Mouse (Mus musculus) thymus, adult 2 months (tissue): ENCODE results near the gene Dlst.

Source experiments
- CTCF ChIP-seq: fragments of 200-500 bp; IDR thresholded peaks from 2 replicates; pipeline ENCODE4 v1.5.1; 2012; ENCODE audit warnings: mild to moderate bottlenecking, control low read depth, low read length, moderate library complexity, borderline replicate concordance; ENCODE audit not compliant: control insufficient read depth, poor library complexity, insufficient read depth; ENCODE audit errors: extremely low read depth
- POLR2A ChIP-seq: fragments of 200-500 bp; IDR thresholded peaks from 2 replicates; pipeline ENCODE4 v1.6.1; 2012; ENCODE audit warnings: mild to moderate bottlenecking, low read length, control low read depth, moderate library complexity; ENCODE audit not compliant: control insufficient read depth, poor library complexity, insufficient read depth; ENCODE audit errors: extremely low read depth

- TF ChIP-seq CTCF (no peak), POLR2A (no peak)
Measured at GRCm38 (mm10) chr12:85115678-85116077, 5.0 kb downstream of the Dlst start.
